Comparison of ENCODE assay signal across 8 mouse cellular contexts in the genomic region with DNA sequence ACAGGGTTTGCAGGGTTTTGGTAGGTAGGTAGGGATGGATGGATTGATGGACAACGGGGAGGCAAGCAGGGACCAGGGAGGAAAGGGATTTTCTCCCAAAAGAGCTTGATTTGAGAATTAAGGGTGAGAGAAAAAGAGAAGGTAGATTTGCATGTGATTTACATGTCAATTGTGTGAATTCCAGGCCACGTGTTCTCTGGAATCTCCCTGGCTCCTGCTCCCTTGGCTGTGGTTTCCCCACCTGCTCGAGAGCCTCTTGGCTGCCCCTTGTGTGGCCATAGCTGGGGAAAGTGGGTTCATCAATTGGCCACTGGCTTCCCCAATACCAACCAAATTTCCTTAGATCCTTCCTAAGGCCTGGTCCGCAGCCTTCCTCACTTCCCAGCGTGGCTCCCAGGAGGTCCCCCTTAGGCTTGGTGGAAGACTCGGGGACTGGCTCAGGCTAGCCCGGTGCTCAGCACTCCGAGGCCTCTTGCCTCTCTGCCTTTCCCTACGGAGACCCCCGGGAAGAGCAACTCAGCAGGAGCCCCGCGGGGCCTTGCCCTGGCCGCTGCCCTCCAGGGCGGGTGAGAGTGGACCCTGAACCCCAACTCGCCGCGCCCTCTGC. TPM values are rescaled to one million over a fixed set of nuclear protein-coding genes. Genes with fewer than 3 reads are reported as not detected.
A peak's percentile ranks its signal among the peaks of the same experiment; 100 is the strongest.
DNase-seq lines count a peak whose midpoint lies in the region; ATAC-seq and TF ChIP-seq lines count a peak whose summit lies in the region.

No protein-coding gene starts in this region.

- H3K36me3 ChIP-seq in lung, embryonic 14.5 days (ENCODE audit: insufficient read depth) = no peaks in the 10 kb centered on the region
- no peaks in the 10 kb centered on the region for H3K36me3 ChIP-seq in forebrain, embryonic 11.5 days (ENCODE audit: control insufficient read depth, insufficient read depth, low read length)
- no peaks in the 10 kb centered on the region for H3K36me3 ChIP-seq in limb, embryonic 13.5 days
- H3K36me3 ChIP-seq in splenic B cell, adult 2 months (ENCODE audit: control insufficient read depth, insufficient read depth, low read length, poor library complexity, severe bottlenecking) = no peaks in the 10 kb centered on the region

- no peak for ATAC-seq in lung, embryonic 14.5 days (ENCODE audit: insufficient read depth)
- ATAC-seq in forebrain, embryonic 11.5 days (replicated peaks; ENCODE audit: low FRiP score) = peak; percentile 75
- ATAC-seq in limb, embryonic 13.5 days (ENCODE audit: low FRiP score, low read depth) = no peak

- intact Hi-C loops in left cerebral cortex, postnatal 10 days (cut with DNase I) = no loop called here

- peak overlapping the region; percentile 21 for H3K4me3 ChIP-seq in lung, embryonic 14.5 days (ENCODE audit: low read depth, low read length)
- peak overlapping the region; percentile 25 for H3K4me3 ChIP-seq in forebrain, embryonic 11.5 days (ENCODE audit: low read depth, low read length)
- H3K4me3 ChIP-seq in limb, embryonic 13.5 days = peak overlapping the region; percentile 40

- H3K4me1 ChIP-seq in lung, embryonic 14.5 days (ENCODE audit: insufficient read depth) = peaks cover 14% of the 10 kb centered on the region; the same call in 1 of the 2 replicates
- H3K4me1 ChIP-seq in forebrain, embryonic 11.5 days (replicated peaks; ENCODE audit: control insufficient read depth, insufficient read depth, low read length) = peaks cover 24% of the 10 kb centered on the region
- H3K4me1 ChIP-seq in limb, embryonic 13.5 days = peaks cover 21% of the 10 kb centered on the region

- peak overlapping the region; percentile 45 for H3K9ac ChIP-seq in lung, embryonic 14.5 days
- H3K9ac ChIP-seq in forebrain, embryonic 11.5 days (ENCODE audit: low read length) = peak overlapping the region; percentile 70
- peak overlapping the region; percentile 73 for H3K9ac ChIP-seq in limb, embryonic 13.5 days

- H3K27ac ChIP-seq in lung, embryonic 14.5 days (ENCODE audit: low read depth) = no peak overlapping the region
- H3K27ac ChIP-seq in forebrain, embryonic 11.5 days (ENCODE audit: low read depth, low read length) = peak overlapping the region; percentile 50; the same call in 1 of the 2 replicates
- no peak overlapping the region for H3K27ac ChIP-seq in limb, embryonic 13.5 days

- 28% methylated on average over 17 of the region's 17 CpGs for WGBS in lung, embryonic 14.5 days
- 4% methylated on average over 17 of the region's 17 CpGs for WGBS in forebrain, embryonic 11.5 days
- 15% methylated on average over 17 of the region's 17 CpGs for WGBS in limb, embryonic 13.5 days

- DNase-seq in lung, embryonic 14.5 days = no peak
- DNase-seq in lung, postnatal 14 days = no peak
- no peak for DNase-seq in forebrain, embryonic 11.5 days (ENCODE audit: low spot score)
- DNase-seq in splenic B cell, adult 2 months (ENCODE audit: low read depth, low spot score) = peak; percentile 27
- DNase-seq in yolk sac, embryonic 10.5 days (ENCODE audit: low spot score) = no peak
- no peak for DNase-seq in adrenal gland, adult 18-20 months (ENCODE audit: low spot score in 2 of 2)
- DNase-seq in left cerebral cortex, postnatal 10 days (ENCODE audit: extremely low spot score in 1 of 2, low spot score in 2 of 2) = no peak

- no peaks in the 10 kb centered on the region for H3K9me3 ChIP-seq in lung, embryonic 14.5 days (ENCODE audit: low read depth, low read length)
- no peaks in the 10 kb centered on the region for H3K9me3 ChIP-seq in forebrain, embryonic 11.5 days (ENCODE audit: control insufficient read depth, low read length)
- H3K9me3 ChIP-seq in limb, embryonic 13.5 days = no peaks in the 10 kb centered on the region

- peak overlapping the region; percentile 59 for H3K4me2 ChIP-seq in lung, embryonic 14.5 days
- H3K4me2 ChIP-seq in forebrain, embryonic 11.5 days (ENCODE audit: low read depth, low read length, severe bottlenecking) = peak overlapping the region; percentile 63
- peak overlapping the region; percentile 68 for H3K4me2 ChIP-seq in limb, embryonic 13.5 days (replicated peaks)

- H3K27me3 ChIP-seq in lung, embryonic 14.5 days (ENCODE audit: insufficient read depth, low read length) = peaks cover 5% of the 10 kb centered on the region; the same call in 1 of the 2 replicates
- H3K27me3 ChIP-seq in forebrain, embryonic 11.5 days (ENCODE audit: control insufficient read depth, insufficient read depth, low read length) = no peaks in the 10 kb centered on the region; the same call in 1 of the 2 replicates
- peaks cover 73% of the 10 kb centered on the region for H3K27me3 ChIP-seq in limb, embryonic 13.5 days
- H3K27me3 ChIP-seq in splenic B cell, adult 2 months (ENCODE audit: control insufficient read depth, insufficient read depth, low read length, poor library complexity, severe bottlenecking) = no peaks in the 10 kb centered on the region

- TF ChIP-seq CTCF in lung, embryonic 14.5 days (IDR thresholded peaks at IDR 0.05; ENCODE audit: low read depth) = no peak

RNA-seq across cellular contexts. Expression of a gene that starts 14.1 kb away (rescaled TPM):
- polyA plus RNA-seq in lung, embryonic 14.5 days (2014; fragmentation: Nextera tagmentation; extraction: Ambion mirVana) = 22.3 and 23.7 TPM in 2 replicates
- polyA plus RNA-seq in forebrain, embryonic 11.5 days (2014; fragmentation: Nextera tagmentation; extraction: Ambion mirVana) = 30.9 and 31.0 TPM in 2 replicates
- 16.9 and 18.7 TPM in 2 replicates for polyA plus RNA-seq in limb, embryonic 13.5 days (2015; fragmentation: Nextera tagmentation; extraction: Ambion mirVana)
- 10 to 100 TPM; 13.4 to 15.1 TPM for total RNA-seq in adrenal gland, adult 18-20 months (2021)
- 10 to 100 TPM in 1 of 2 experiments, 1 to 10 TPM in 1; 9.9 to 10.7 TPM for total RNA-seq in left cerebral cortex, postnatal 10 days (2021)

RNA-seq across cellular contexts. Expression of a gene that starts 16.3 kb away (rescaled TPM):
- polyA plus RNA-seq in lung, embryonic 14.5 days (2014; fragmentation: Nextera tagmentation; extraction: Ambion mirVana) = 0.22 and 0.43 TPM in 2 replicates
- polyA plus RNA-seq in forebrain, embryonic 11.5 days (2014; fragmentation: Nextera tagmentation; extraction: Ambion mirVana) = 0.17 TPM in 1 of 2 replicates, not detected in the other
- polyA plus RNA-seq in limb, embryonic 13.5 days (2015; fragmentation: Nextera tagmentation; extraction: Ambion mirVana) = 3.6 and 4.3 TPM in 2 replicates
- total RNA-seq in adrenal gland, adult 18-20 months (2021) = under 1 TPM; 0.06 to 0.13 TPM
- total RNA-seq in left cerebral cortex, postnatal 10 days (2021) = 1 to 10 TPM; 2.3 to 3.1 TPM

RNA-seq across cellular contexts. Expression of a gene that starts 32.9 kb away (rescaled TPM):
- polyA plus RNA-seq in lung, embryonic 14.5 days (2014; fragmentation: Nextera tagmentation; extraction: Ambion mirVana) = 24.5 and 30.2 TPM in 2 replicates
- polyA plus RNA-seq in forebrain, embryonic 11.5 days (2014; fragmentation: Nextera tagmentation; extraction: Ambion mirVana) = 31.2 and 31.6 TPM in 2 replicates
- polyA plus RNA-seq in limb, embryonic 13.5 days (2015; fragmentation: Nextera tagmentation; extraction: Ambion mirVana) = 27.2 and 27.7 TPM in 2 replicates
- total RNA-seq in adrenal gland, adult 18-20 months (2021) = 10 to 100 TPM; 14.6 to 16.8 TPM
- total RNA-seq in left cerebral cortex, postnatal 10 days (2021) = 1 to 10 TPM; 3.9 to 4.2 TPM

RNA-seq across cellular contexts. Expression of a gene that starts 44.3 kb away (rescaled TPM):
- 1.1 and 1.5 TPM in 2 replicates for polyA plus RNA-seq in lung, embryonic 14.5 days (2014; fragmentation: Nextera tagmentation; extraction: Ambion mirVana)
- 3.8 and 4.2 TPM in 2 replicates for polyA plus RNA-seq in forebrain, embryonic 11.5 days (2014; fragmentation: Nextera tagmentation; extraction: Ambion mirVana)
- 0.92 and 0.98 TPM in 2 replicates for polyA plus RNA-seq in limb, embryonic 13.5 days (2015; fragmentation: Nextera tagmentation; extraction: Ambion mirVana)
- under 1 TPM; 0.60 to 0.74 TPM for total RNA-seq in adrenal gland, adult 18-20 months (2021)
- under 1 TPM; 0.61 to 0.75 TPM for total RNA-seq in left cerebral cortex, postnatal 10 days (2021)

RNA-seq across cellular contexts. Expression of a gene that starts 44.5 kb away (rescaled TPM):
- 84.5 and 85.5 TPM in 2 replicates for polyA plus RNA-seq in lung, embryonic 14.5 days (2014; fragmentation: Nextera tagmentation; extraction: Ambion mirVana)
- polyA plus RNA-seq in forebrain, embryonic 11.5 days (2014; fragmentation: Nextera tagmentation; extraction: Ambion mirVana) = 76.4 and 76.6 TPM in 2 replicates
- polyA plus RNA-seq in limb, embryonic 13.5 days (2015; fragmentation: Nextera tagmentation; extraction: Ambion mirVana) = 81.9 and 83.2 TPM in 2 replicates
- 100 to 1,000 TPM; 128 to 134 TPM for total RNA-seq in adrenal gland, adult 18-20 months (2021)
- 10 to 100 TPM; 69.0 to 69.2 TPM for total RNA-seq in left cerebral cortex, postnatal 10 days (2021)
